Mouse (Mus musculus) liver, embryonic 14.5 days (tissue): Measurements from ENCODE around the gene Ralgps2. TPM values are rescaled to one million over a fixed set of nuclear protein-coding genes. Genes with fewer than 3 reads are reported as not detected.

Experiments used
- ATAC-seq: fragments of 200-750 bp; cut with Nextera tagmentation; 2 replicates; pipeline ENCODE4 v1.8.0; 2017; ENCODE audit warnings: moderate number of reproducible peaks, mild to moderate bottlenecking, moderate library complexity; ENCODE audit not compliant: insufficient read depth
- DNase-seq, 3 experiments: peaks; one replicate each; pipeline ENCODE4 v3.0.0-alpha.2; 2012 to 2013; ENCODE audit warnings: low read depth in 3 of 3, low spot score in 3 of 3
- H3K27ac ChIP-seq: fragments of 300-500 bp; sonication (generic); 2 replicates; pipeline ENCODE4 v1.5.1; 2014; ENCODE audit warnings: moderate library complexity, mild to moderate bottlenecking, control low read depth, inconsistent platforms
- H3K27me3 ChIP-seq: fragments of 300-500 bp; sonication (generic); 2 replicates; pipeline ENCODE4 v1.6.1; 2014; ENCODE audit warnings: mild to moderate bottlenecking, low read length, moderate library complexity; ENCODE audit not compliant: control insufficient read depth, insufficient read depth
- H3K36me3 ChIP-seq: fragments of 300-500 bp; sonication (generic); replicated peaks from 2 replicates; pipeline ENCODE4 v1.6.1; 2014; ENCODE audit warnings: low read depth; ENCODE audit not compliant: control insufficient read depth, insufficient read depth
- H3K4me1 ChIP-seq, 2 experiments: fragments of 200-500 bp in 1 of 2; fragments of 300-500 bp in 1 of 2; sonication (generic) in 1 of 2; replicated peaks; 2 replicates each; pipeline ENCODE4 v1.6.1; 2012 to 2014; ENCODE audit warnings: antibody characterized with exemption in 1 of 2, inconsistent platforms in 1 of 2, low read length in 1 of 2; ENCODE audit not compliant: control insufficient read depth in 2 of 2, insufficient read depth in 2 of 2
- H3K4me2 ChIP-seq: fragments of 300-500 bp; sonication (generic); 2 replicates; pipeline ENCODE4 v1.6.1; 2014; ENCODE audit warnings: low read depth, mild to moderate bottlenecking, control low read depth, moderate library complexity
- H3K4me3 ChIP-seq, 2 experiments: fragments of 200-500 bp in 1 of 2; fragments of 300-500 bp in 1 of 2; sonication (generic) in 1 of 2; 2 replicates each; pipeline ENCODE4 v1.5.1; 2012 to 2014; ENCODE audit warnings: low read depth in 2 of 2, low read length in 2 of 2, mild to moderate bottlenecking in 2 of 2, control low read depth in 1 of 2, inconsistent platforms in 1 of 2, moderate library complexity in 1 of 2; ENCODE audit not compliant: insufficient read depth in 1 of 2
- H3K9ac ChIP-seq: fragments of 300-500 bp; sonication (generic); replicated peaks from 2 replicates; pipeline ENCODE4 v1.6.1; 2014; ENCODE audit warnings: mild to moderate bottlenecking, control low read depth, moderate library complexity
- H3K9me3 ChIP-seq: fragments of 300-500 bp; sonication (generic); 2 replicates; pipeline ENCODE4 v1.6.1; 2016; ENCODE audit warnings: low read length, mixed read lengths; ENCODE audit not compliant: control insufficient read depth
- CTCF ChIP-seq: IDR thresholded peaks from 2 replicates; pipeline ENCODE4 v1.5.1; 2016; ENCODE audit warnings: antibody characterized with exemption, low read depth, control low read depth
- EP300 ChIP-seq: IDR thresholded peaks from 2 replicates; pipeline ENCODE4 v1.6.1; 2016; ENCODE audit warnings: antibody characterized with exemption, low read depth
- WGBS: fragments of 180-500 bp; shearing (Covaris S2); extraction: QIAGEN DNeasy Blood & Tissue Kit; methylation state at CpG from one replicate; pipeline ENCODE4 v1.1.7; 2014; ENCODE audit not compliant: insufficient replicate concordance; 5-methylcytosine and 5-hydroxymethylcytosine counted together
- polyA plus RNA-seq, 2 experiments: library from polyadenylated mRNA; depleted of rRNA in 1 of 2; stranded (reverse) in 1 of 2; unstranded in 1 of 2; fragments of >200 nt; fragmentation: Nextera tagmentation in 1 of 2; extraction: Ambion mirVana in 1 of 2; gene quantifications; 2 replicates each; pipeline versions ENCODE4 v1.2.1 to v1.2.3; 2012 to 2014

Ralgps2 gene
- polyA plus RNA-seq, 2 experiments = 3.2 to 12.8 TPM

- Histone ChIP-seq H3K36me3 (no peaks in the 10 kb centered on the region), H3K9me3 (no peaks in the 10 kb centered on the region), H3K27ac (no peak overlapping the region), H3K4me1 (peaks cover 16 to 24% of the 10 kb centered on the region in 2 experiments), H3K4me3 (no peak overlapping the region), H3K9ac (no peak overlapping the region), H3K4me2 (no peak overlapping the region), H3K27me3 (no peaks in the 10 kb centered on the region)
- 59% methylated on average over 4 of the region's 4 CpGs for WGBS
- TF ChIP-seq EP300 (peak; percentile 37; the same call in 1 of the 2 replicates), CTCF (no peak)
- ATAC-seq (no peak), DNase-seq (no peak)
These were observed 33.0 kb upstream of the Ralgps2 start for GRCm38 (mm10) chr1:156972391-156972790.

GRCm38 (mm10) chr1:156971206-156971811, 31.9 kb upstream of the Ralgps2 start:
- no peak overlapping the region for H3K4me3 ChIP-seq
- no peaks in the 10 kb centered on the region for H3K9me3 ChIP-seq
- peak; percentile 46 to 57 (median 54) for DNase-seq
- H3K4me1 ChIP-seq = peaks cover 16 to 24% of the 10 kb centered on the region in 2 experiments
- no peak overlapping the region for H3K4me2 ChIP-seq
- H3K27ac ChIP-seq = no peak overlapping the region
- no peak overlapping the region for H3K9ac ChIP-seq
- 31% methylated on average over 7 of the region's 7 CpGs for WGBS
- H3K36me3 ChIP-seq = no peaks in the 10 kb centered on the region
- ATAC-seq = peak; percentile 59
- H3K27me3 ChIP-seq = no peaks in the 10 kb centered on the region
- TF ChIP-seq EP300 (no peak), CTCF (no peak)

- Histone ChIP-seq H3K4me1 (peaks cover 16 to 24% of the 10 kb centered on the region in 2 experiments), H3K27me3 (no peaks in the 10 kb centered on the region), H3K9me3 (no peaks in the 10 kb centered on the region), H3K9ac (no peak overlapping the region), H3K4me3 (no peak overlapping the region), H3K4me2 (no peak overlapping the region), H3K27ac (no peak overlapping the region), H3K36me3 (no peaks in the 10 kb centered on the region)
- ATAC-seq (no peak), DNase-seq (no peak)
- TF ChIP-seq EP300 = no peak
- no peak for TF ChIP-seq CTCF
- WGBS = 69% methylated on average over 6 of the region's 6 CpGs
These were observed 31.2 kb upstream of the Ralgps2 start for GRCm38 (mm10) chr1:156970641-156971040.

- peak; percentile 68 for ATAC-seq
- WGBS = 57% methylated on average over 7 of the region's 7 CpGs
These were observed 28.7 kb upstream of the Ralgps2 start for GRCm38 (mm10) chr1:156968107-156968506.

DNA sequence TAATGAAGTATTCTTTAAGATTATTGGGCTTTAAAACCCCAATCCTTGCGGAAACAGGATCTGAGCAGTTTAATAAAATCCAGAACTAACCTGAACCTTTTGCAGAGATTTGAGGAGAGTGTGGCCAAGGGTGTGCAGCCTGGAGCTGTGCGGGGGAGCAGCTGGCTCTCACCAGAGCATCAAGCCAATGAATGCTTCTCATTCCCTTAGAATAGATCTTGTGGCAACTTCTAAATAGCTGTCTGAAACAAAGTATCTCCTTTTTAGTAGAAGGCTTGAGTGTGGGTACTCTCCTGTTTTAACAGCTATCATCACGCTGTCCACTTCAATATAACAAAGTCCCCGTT, 25.1 kb upstream of the Ralgps2 start:
- Histone ChIP-seq H3K9ac (no peak overlapping the region), H3K9me3 (no peaks in the 10 kb centered on the region), H3K27ac (no peak overlapping the region), H3K36me3 (no peaks in the 10 kb centered on the region), H3K27me3 (no peaks in the 10 kb centered on the region), H3K4me3 (no peak overlapping the region), H3K4me1 (peaks cover 0 to 11% of the 10 kb centered on the region in 2 experiments; a peak in 2 of 4 replicates), H3K4me2 (no peak overlapping the region)
- WGBS = 56% methylated on average over 4 of the region's 4 CpGs
- DNase-seq (no peak), ATAC-seq (no peak)
- TF ChIP-seq EP300 (no peak), CTCF (no peak)

More at GRCm38 (mm10) chr1:156968107-156968506, 28.7 kb upstream of the Ralgps2 start:
- Histone ChIP-seq H3K4me1 (peaks cover 16 to 29% of the 10 kb centered on the region in 2 experiments), H3K4me2 (no peak overlapping the region), H3K36me3 (no peaks in the 10 kb centered on the region), H3K27me3 (no peaks in the 10 kb centered on the region), H3K27ac (no peak overlapping the region), H3K4me3 (no peak overlapping the region), H3K9me3 (no peaks in the 10 kb centered on the region), H3K9ac (no peak overlapping the region)
- TF ChIP-seq CTCF (no peak), EP300 (no peak)
- no peak for DNase-seq
